Mouse (Mus musculus) MEL (cell line): ENCODE data around the gene Krt222. TPM values are rescaled to one million over a fixed set of nuclear protein-coding genes. Genes with fewer than 3 reads are reported as not detected.
A peak's percentile ranks its signal among the peaks of the same experiment; 100 is the strongest.

ENCODE experiments used
- DNase-seq: peaks from one replicate; pipeline ENCODE4 v3.0.0; 2011; ENCODE audit warnings: low read depth, low spot score
- H3K27ac ChIP-seq: 2 replicates; pipeline ENCODE4 v1.5.1; 2012; ENCODE audit warnings: low read depth, mild to moderate bottlenecking, control low read depth, low read length, moderate library complexity; ENCODE audit not compliant: control insufficient read depth
- H3K27me3 ChIP-seq, 2 experiments: fragments of 150-350 bp in 1 of 2; sonication (generic) in 1 of 2; 2 replicates each; pipeline ENCODE4 v1.6.1; 2012; ENCODE audit warnings: low read length in 2 of 2, mild to moderate bottlenecking in 2 of 2, improper control_type of control experiment in 1 of 2, moderate library complexity in 1 of 2; ENCODE audit not compliant: insufficient read depth in 2 of 2, control insufficient read depth in 1 of 2
- H3K36me3 ChIP-seq, 2 experiments: 2 replicates each; pipeline ENCODE4 v1.6.1; 2012 to 2014; ENCODE audit warnings: low read length in 2 of 2, improper control_type of control experiment in 1 of 2, inconsistent platforms in 1 of 2, mild to moderate bottlenecking in 1 of 2; ENCODE audit not compliant: insufficient read depth in 2 of 2, control insufficient read depth in 1 of 2
- H3K4me1 ChIP-seq, 2 experiments: fragments of 150-350 bp in 1 of 2; sonication (generic) in 1 of 2; 2 replicates each; pipeline ENCODE4 v1.6.1; 2012; ENCODE audit warnings: low read length in 2 of 2, improper control_type of control experiment in 1 of 2, mild to moderate bottlenecking in 1 of 2; ENCODE audit not compliant: insufficient read depth in 2 of 2, control insufficient read depth in 1 of 2
- H3K4me3 ChIP-seq, 2 experiments: fragments of 150-350 bp in 1 of 2; sonication (generic) in 1 of 2; 2 replicates each; pipeline ENCODE4 v1.5.1; 2012; ENCODE audit warnings: low read depth in 2 of 2, low read length in 2 of 2, mild to moderate bottlenecking in 2 of 2, moderate library complexity in 2 of 2, control low read depth in 1 of 2, improper control_type of control experiment in 1 of 2; ENCODE audit not compliant: control insufficient read depth in 1 of 2, insufficient read depth in 1 of 2
- H3K79me2 ChIP-seq: 2 replicates; pipeline ENCODE4 v1.6.1; 2012; ENCODE audit warnings: mild to moderate bottlenecking, low read length, moderate library complexity; ENCODE audit not compliant: control insufficient read depth, poor library complexity, insufficient read depth
- H3K9ac ChIP-seq: 2 replicates; pipeline ENCODE4 v1.6.1; 2012; ENCODE audit warnings: low read depth, mild to moderate bottlenecking, control low read depth, low read length, moderate library complexity; ENCODE audit not compliant: control insufficient read depth, poor library complexity, severe bottlenecking
- H3K9me3 ChIP-seq: fragments of 150-350 bp; sonication (generic); replicated peaks from 2 replicates; pipeline ENCODE4 v1.6.1; 2012; ENCODE audit warnings: mild to moderate bottlenecking, low read length, improper control_type of control experiment, moderate library complexity; ENCODE audit not compliant: insufficient read depth
- BHLHE40 ChIP-seq: IDR thresholded peaks from 2 replicates; pipeline ENCODE4 v1.6.1; 2012; ENCODE audit warnings: low read depth, mild to moderate bottlenecking, inconsistent platforms, low read length, improper control_type of control experiment, borderline replicate concordance
- CHD1 ChIP-seq: IDR thresholded peaks from 2 replicates; pipeline ENCODE4 v1.6.1; 2012; ENCODE audit warnings: low read depth, mild to moderate bottlenecking, inconsistent platforms, low read length, improper control_type of control experiment
- CHD2 ChIP-seq: IDR thresholded peaks from 2 replicates; pipeline ENCODE4 v1.6.1; 2011; ENCODE audit warnings: low read length, improper control_type of control experiment
- CTCF ChIP-seq, 3 experiments: IDR thresholded peaks in 2 of 3; conservative IDR thresholded peaks in 1 of 3; 2 replicates each; pipeline ENCODE4 v1.5.1; 2011 to 2012; ENCODE audit warnings: low read length in 3 of 3, low read depth in 2 of 3, mild to moderate bottlenecking in 2 of 3, improper control_type of control experiment in 1 of 3, inconsistent platforms in 1 of 3, mixed read lengths in 1 of 3, moderate library complexity in 1 of 3; ENCODE audit not compliant: control insufficient read depth in 1 of 3, insufficient read depth in 1 of 3, poor library complexity in 1 of 3, severe bottlenecking in 1 of 3
- E2F4 ChIP-seq: IDR thresholded peaks from 2 replicates; pipeline ENCODE4 v1.6.1; 2011; ENCODE audit warnings: low read depth, low read length, improper control_type of control experiment, borderline replicate concordance
- ELF1 ChIP-seq: IDR thresholded peaks from 2 replicates; pipeline ENCODE4 v1.6.1; 2014; ENCODE audit warnings: low read depth, mild to moderate bottlenecking, inconsistent platforms, low read length, improper control_type of control experiment, moderate library complexity
- EP300 ChIP-seq, 2 experiments: IDR thresholded peaks; 2 replicates each; pipeline ENCODE4 v1.6.1; 2011; ENCODE audit warnings: improper control_type of control experiment in 2 of 2, low read length in 2 of 2, low read depth in 1 of 2, mild to moderate bottlenecking in 1 of 2
- ETS1 ChIP-seq: IDR thresholded peaks from 2 replicates; pipeline ENCODE4 v1.6.1; 2012; ENCODE audit warnings: low read depth, mild to moderate bottlenecking, inconsistent platforms, low read length, improper control_type of control experiment, moderate library complexity
- GABPA ChIP-seq: IDR thresholded peaks from 2 replicates; pipeline ENCODE4 v1.6.1; 2012; ENCODE audit warnings: low read depth, mild to moderate bottlenecking, inconsistent platforms, low read length, improper control_type of control experiment, moderate library complexity
- GATA1 ChIP-seq: IDR thresholded peaks from 2 replicates; pipeline ENCODE4 v1.6.1; 2011; ENCODE audit warnings: low read depth, low read length, improper control_type of control experiment
- HCFC1 ChIP-seq: IDR thresholded peaks from 2 replicates; pipeline ENCODE4 v1.6.1; 2012; ENCODE audit warnings: low read depth, mild to moderate bottlenecking, inconsistent platforms, low read length, improper control_type of control experiment, moderate library complexity
- JUND ChIP-seq: IDR thresholded peaks from 2 replicates; pipeline ENCODE4 v1.6.1; 2011; ENCODE audit warnings: low read depth, mild to moderate bottlenecking, improper control_type of control experiment, low read length
- KAT2A ChIP-seq: conservative IDR thresholded peaks from 2 replicates; pipeline ENCODE4 v1.6.1; 2012; ENCODE audit warnings: low read depth, low read length, improper control_type of control experiment, inconsistent platforms
- MAFK ChIP-seq: IDR thresholded peaks from 2 replicates; pipeline ENCODE4 v1.6.1; 2011; ENCODE audit warnings: low read depth, mild to moderate bottlenecking, low read length, improper control_type of control experiment, borderline replicate concordance
- MAX ChIP-seq: IDR thresholded peaks from 2 replicates; pipeline ENCODE4 v1.6.1; 2011; ENCODE audit warnings: low read length, improper control_type of control experiment
- MEF2A ChIP-seq: IDR thresholded peaks from 2 replicates; pipeline ENCODE4 v1.6.1; 2014; ENCODE audit warnings: low read depth, mild to moderate bottlenecking, inconsistent platforms, low read length, improper control_type of control experiment; ENCODE audit not compliant: poor library complexity, insufficient replicate concordance, severe bottlenecking; ENCODE audit errors: extremely low read depth
- MXI1 ChIP-seq: IDR thresholded peaks from 2 replicates; pipeline ENCODE4 v1.6.1; 2011; ENCODE audit warnings: mild to moderate bottlenecking, low read depth, low read length, improper control_type of control experiment
- MYB ChIP-seq: IDR thresholded peaks from 2 replicates; pipeline ENCODE4 v1.6.1; 2011; ENCODE audit warnings: mild to moderate bottlenecking, low read depth, low read length, improper control_type of control experiment
- MYC ChIP-seq: IDR thresholded peaks from 2 replicates; pipeline ENCODE4 v1.6.1; 2011; ENCODE audit warnings: low read depth, mild to moderate bottlenecking, low read length, improper control_type of control experiment, moderate library complexity
- NELFE ChIP-seq: IDR thresholded peaks from 2 replicates; pipeline ENCODE4 v1.6.1; 2011; ENCODE audit warnings: low read depth, low read length, improper control_type of control experiment
- NRF1 ChIP-seq: IDR thresholded peaks from 2 replicates; pipeline ENCODE4 v1.6.1; 2014; ENCODE audit warnings: low read depth, mild to moderate bottlenecking, inconsistent platforms, low read length, improper control_type of control experiment, moderate library complexity; ENCODE audit not compliant: poor library complexity, insufficient read depth, severe bottlenecking
- POLR2A ChIP-seq, 2 experiments: IDR thresholded peaks; 2 replicates each; pipeline ENCODE4 v1.6.1; 2011 to 2012; ENCODE audit warnings: low read length in 2 of 2, mild to moderate bottlenecking in 2 of 2, control low read depth in 1 of 2, improper control_type of control experiment in 1 of 2, low read depth in 1 of 2, moderate library complexity in 1 of 2; ENCODE audit not compliant: control insufficient read depth in 1 of 2, insufficient read depth in 1 of 2, poor library complexity in 1 of 2
- POLR2AphosphoS2 ChIP-seq: IDR thresholded peaks from 2 replicates; pipeline ENCODE4 v1.6.1; 2011; ENCODE audit warnings: low read length, improper control_type of control experiment
- POLR2AphosphoS5 ChIP-seq: IDR thresholded peaks from 2 replicates; pipeline ENCODE4 v1.6.1; 2012; ENCODE audit warnings: low read depth, borderline replicate concordance, mild to moderate bottlenecking, inconsistent platforms, low read length, moderate library complexity, mixed read lengths
- RAD21 ChIP-seq: IDR thresholded peaks from 2 replicates; pipeline ENCODE4 v1.6.1; 2011; ENCODE audit warnings: mild to moderate bottlenecking, low read depth, low read length, improper control_type of control experiment
- RCOR1 ChIP-seq: IDR thresholded peaks from 2 replicates; pipeline ENCODE4 v1.6.1; 2012; ENCODE audit warnings: low read depth, mild to moderate bottlenecking, inconsistent platforms, low read length, improper control_type of control experiment
- SIN3A ChIP-seq: IDR thresholded peaks from 2 replicates; pipeline ENCODE4 v1.6.1; 2012; ENCODE audit warnings: low read length, improper control_type of control experiment, inconsistent platforms
- TAL1 ChIP-seq: IDR thresholded peaks from 2 replicates; pipeline ENCODE4 v1.6.1; 2012; ENCODE audit warnings: mild to moderate bottlenecking, inconsistent platforms, low read length, moderate library complexity, mixed read lengths
- TBP ChIP-seq: IDR thresholded peaks from 2 replicates; pipeline ENCODE4 v1.8.0; 2011; ENCODE audit warnings: low read depth, low read length, improper control_type of control experiment
- TCF12 ChIP-seq: IDR thresholded peaks from 2 replicates; pipeline ENCODE4 v1.6.1; 2014; ENCODE audit warnings: low read depth, mild to moderate bottlenecking, inconsistent platforms, low read length, improper control_type of control experiment, moderate library complexity
- UBTF ChIP-seq: IDR thresholded peaks from 2 replicates; pipeline ENCODE4 v1.6.1; 2012; ENCODE audit warnings: low read depth, mild to moderate bottlenecking, inconsistent platforms, low read length, improper control_type of control experiment, moderate library complexity, borderline replicate concordance; ENCODE audit not compliant: insufficient read depth
- USF1 ChIP-seq: IDR thresholded peaks from 2 replicates; pipeline ENCODE4 v1.6.1; 2014; ENCODE audit warnings: low read depth, mild to moderate bottlenecking, inconsistent platforms, low read length, improper control_type of control experiment, moderate library complexity
- USF2 ChIP-seq, 2 experiments: IDR thresholded peaks; 2 replicates each; pipeline ENCODE4 v1.6.1; 2011 to 2012; ENCODE audit warnings: improper control_type of control experiment in 2 of 2, low read length in 2 of 2, borderline replicate concordance in 1 of 2, inconsistent platforms in 1 of 2, low read depth in 1 of 2, mild to moderate bottlenecking in 1 of 2; ENCODE audit not compliant: insufficient read depth in 1 of 2
- ZC3H11A ChIP-seq: IDR thresholded peaks from 2 replicates; pipeline ENCODE4 v1.6.1; 2012; ENCODE audit warnings: low read depth, mild to moderate bottlenecking, inconsistent platforms, low read length, improper control_type of control experiment
- ZKSCAN1 ChIP-seq: IDR thresholded peaks from 2 replicates; pipeline ENCODE4 v1.6.1; 2012; ENCODE audit warnings: low read depth, mild to moderate bottlenecking, inconsistent platforms, low read length, improper control_type of control experiment, moderate library complexity
- ZMIZ1 ChIP-seq: IDR thresholded peaks from 2 replicates; pipeline ENCODE4 v1.6.1; 2012; ENCODE audit warnings: low read depth, mild to moderate bottlenecking, inconsistent platforms, low read length, improper control_type of control experiment, moderate library complexity
- ZNF384 ChIP-seq: IDR thresholded peaks from 2 replicates; pipeline ENCODE4 v1.6.1; 2012; ENCODE audit warnings: low read depth, mild to moderate bottlenecking, inconsistent platforms, low read length, improper control_type of control experiment
- polyA plus RNA-seq, 2 experiments: library from polyadenylated mRNA; stranded (reverse) in 1 of 2; unstranded in 1 of 2; fragments of >175 nt in 1 of 2; fragments of >200 nt in 1 of 2; gene quantifications; 2 replicates each; pipeline versions ENCODE4 v1.2.1 to v1.2.4; 2012; ENCODE audit warnings: low replicate concordance in 2 of 2, low read depth in 1 of 2; ENCODE audit not compliant: insufficient read length in 2 of 2, insufficient read depth in 1 of 2, missing spikeins in 1 of 2
- total RNA-seq: library from RNA; depleted of rRNA; stranded (reverse); fragments of 300-350 nt; gene quantifications from 2 replicates; pipeline ENCODE4 v1.2.3, GENCODE M21; 2012

The Krt222 gene
- total and polyA plus RNA-seq, 3 experiments: 0.07 TPM; not detected in 2

DNA sequence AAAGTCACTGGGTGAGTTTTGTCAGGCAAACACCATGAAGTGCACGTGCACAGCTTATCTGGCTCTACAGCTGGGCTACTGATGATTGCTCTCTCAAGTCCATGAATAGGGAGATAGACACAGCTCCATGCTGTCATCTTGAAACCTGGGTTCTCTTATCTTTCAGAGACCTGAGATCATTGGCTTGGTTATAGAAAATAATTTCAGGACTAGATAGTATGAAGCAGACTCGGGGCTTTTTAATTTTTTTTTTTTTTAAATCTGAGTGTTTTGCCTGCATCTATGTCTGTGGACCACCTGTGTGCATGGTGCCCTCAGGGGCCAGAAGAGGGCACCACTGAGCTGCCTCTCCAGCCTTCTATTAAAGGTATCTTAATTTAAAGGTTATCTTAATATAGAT is 36.9 kb downstream of the Krt222 start:
- no peaks in the 10 kb centered on the region for H3K9me3 ChIP-seq
- H3K9ac ChIP-seq: no peak overlapping the region
- H3K4me1 ChIP-seq: peaks cover 12 to 15% of the 10 kb centered on the region in 2 experiments
- DNase-seq: peak; percentile 80
- no peaks in the 10 kb centered on the region for H3K79me2 ChIP-seq
- H3K36me3 ChIP-seq: peaks cover 6 to 9% of the 10 kb centered on the region in 2 experiments; a peak in 3 of 4 replicates
- H3K27ac ChIP-seq: no peak overlapping the region
- no peaks in the 10 kb centered on the region for H3K27me3 ChIP-seq
- H3K4me3 ChIP-seq: no peak overlapping the region
- TF ChIP-seq POLR2AphosphoS2 (no peak; the same call in none of the 2 replicates), TBP (no peak), JUND (0 out of 2 replicates have a peak, but pooled peaks have one; percentile 47), ZNF384 (peak; percentile 86), ETS1 (peak; percentile 100), CHD1 (no peak), ZKSCAN1 (no peak), MAX (peak; percentile 90), KAT2A (peak; percentile 34; the same call in 1 of the 2 replicates), USF1 (peak; percentile 65), CHD2 (no peak), NRF1 (no peak), RAD21 (peak; percentile 15; the same call in 1 of the 2 replicates), UBTF (no peak), ZC3H11A (peak; percentile 0; the same call in 1 of the 2 replicates), MYC (peak; percentile 93), BHLHE40 (peak; percentile 100), MAFK (no peak), MEF2A (no peak), RCOR1 (peak; percentile 89), EP300 (IDR thresholded peaks at IDR 0.05; ENCODE audit: low read depth in 1 of 2, low read length in 2 of 2) (peak; percentile 81 to 82), NELFE (no peak), E2F4 (no peak), GATA1 (peak; percentile 94), TAL1 (peak; percentile 67), TCF12 (peak; percentile 94), HCFC1 (0 out of 2 replicates have a peak, but pooled peaks have one; percentile 38), MYB (no peak), USF2 (IDR thresholded peaks at IDR 0.05; ENCODE audit: borderline replicate concordance in 1 of 2, insufficient read depth in 1 of 2, low read depth in 1 of 2, low read length in 2 of 2) (no peak), MXI1 (peak; percentile 97), GABPA (no peak), SIN3A (peak; percentile 97), POLR2AphosphoS5 (no peak), CTCF (IDR thresholded peaks at IDR 0.05 in 2 of 3, conservative IDR thresholded peaks at IDR 0.05 in 1 of 3; ENCODE audit: control insufficient read depth in 1 of 3, insufficient read depth in 1 of 3, low read depth in 2 of 3, low read length in 3 of 3, poor library complexity in 1 of 3, severe bottlenecking in 1 of 3) (peak; percentile 66 to 81 (median 69)), ELF1 (no peak), ZMIZ1 (no peak), POLR2A (IDR thresholded peaks at IDR 0.05; ENCODE audit: control insufficient read depth in 1 of 2, insufficient read depth in 1 of 2, low read depth in 1 of 2, low read length in 2 of 2, poor library complexity in 1 of 2) (no peak)
